Mouse (Mus musculus) brain, embryonic 14.5 days (tissue): Measurements from ENCODE around the gene 1700021F07Rik.

Source experiments
- CTCF ChIP-seq: fragments of 200-500 bp; IDR thresholded peaks from 2 replicates; pipeline ENCODE4 v1.5.1; 2012; ENCODE audit warnings: inconsistent platforms, mild to moderate bottlenecking, moderate library complexity, borderline replicate concordance; ENCODE audit not compliant: insufficient read depth, insufficient read length; ENCODE audit errors: extremely low read depth
- POLR2A ChIP-seq: fragments of 200-500 bp; IDR thresholded peaks from 2 replicates; pipeline ENCODE4 v1.6.1; 2012; ENCODE audit warnings: mild to moderate bottlenecking, inconsistent platforms, borderline replicate concordance; ENCODE audit not compliant: poor library complexity, insufficient read depth, insufficient read length, severe bottlenecking; ENCODE audit errors: extremely low read depth

GRCm38 (mm10) chr2:173479050-173479449 is 43.3 kb upstream of the 1700021F07Rik start:
- TF ChIP-seq POLR2A: no peak
- no peak for TF ChIP-seq CTCF
